Mouse (Mus musculus) left cerebral cortex, postnatal 14 days (tissue): ENCODE measurements around the gene Dnaja3. TPM values are rescaled to one million over a fixed set of nuclear protein-coding genes. Genes with fewer than 3 reads are reported as not detected.

Experiments
- DNase-seq, 2 experiments: peaks; one replicate each; pipeline ENCODE4 v3.0.0; 2021 to 2022; ENCODE audit warnings: low spot score in 2 of 2, mixed read lengths in 1 of 2
- intact Hi-C: fragments of 180-260 bp; cut with DNase I; formaldehyde crosslinking; loops from one replicate; pipeline ENCODE4 v1.15.1; 2025
- total RNA-seq, 2 experiments: library from RNA; stranded (reverse); gene quantifications; 2 replicates each; pipeline ENCODE4 v1.2.3; 2021

Gene Dnaja3
- total RNA-seq, 2 experiments from 2014 or later = 63.6 to 65.9 TPM

DNA sequence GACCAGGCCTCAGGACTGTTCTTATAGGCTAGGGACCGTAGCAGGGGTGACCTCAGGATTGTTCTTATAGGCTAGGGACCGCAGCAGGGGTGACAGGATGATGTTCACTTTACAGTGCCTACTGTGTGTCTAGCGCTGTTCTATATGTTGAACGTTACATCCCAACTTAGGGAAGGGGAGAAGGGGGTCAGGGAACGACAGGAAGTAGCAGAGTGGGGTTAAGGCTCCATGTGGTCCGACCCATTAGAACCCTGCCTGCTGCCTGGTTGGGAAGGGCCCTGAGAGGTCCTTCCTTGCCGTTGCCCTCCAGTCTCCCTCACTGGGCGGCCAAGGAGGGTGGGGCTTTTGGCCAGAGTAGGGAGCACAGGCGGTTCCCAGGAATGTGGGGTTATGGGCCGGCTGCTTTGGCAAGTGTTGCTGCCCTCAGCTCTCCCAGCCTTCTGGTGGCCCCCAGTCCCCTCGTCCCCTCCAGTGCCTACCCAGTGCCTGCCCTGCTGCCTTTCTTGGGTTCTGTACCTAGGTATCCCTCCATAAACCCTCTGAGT lies 35.4 kb upstream of the Dnaja3 start:
- intact Hi-C loops = no loop called here
- DNase-seq = no peak

DNA sequence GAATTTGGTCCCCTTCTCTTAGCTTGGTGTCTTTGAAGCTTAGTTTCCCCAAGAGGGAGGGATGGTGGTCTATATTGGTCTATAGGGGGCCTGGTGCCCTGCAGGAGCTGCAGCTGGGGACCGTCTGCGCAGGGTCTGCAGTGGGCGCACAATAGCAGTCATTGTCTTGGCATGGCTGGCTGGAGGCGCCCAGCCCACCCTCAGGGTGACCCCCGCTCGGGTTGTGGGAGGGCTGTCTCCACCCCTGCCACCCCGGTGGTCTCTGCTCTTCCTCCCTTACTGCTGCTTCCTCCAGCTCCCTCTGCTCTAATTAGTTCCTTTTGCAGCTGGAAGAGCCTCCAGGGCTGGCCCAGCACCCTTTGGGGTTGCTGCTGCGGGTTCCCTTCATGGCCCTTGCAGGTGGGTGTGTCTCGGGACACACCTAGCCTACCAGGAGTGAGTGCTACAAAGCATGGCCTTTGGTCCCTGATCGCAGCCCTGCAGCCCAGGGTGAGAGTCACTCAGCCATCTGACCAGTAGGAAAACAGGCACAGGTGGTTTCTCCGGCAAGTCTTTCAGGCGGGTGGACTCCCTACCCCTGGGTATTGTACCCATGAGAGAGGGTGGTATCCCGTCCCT lies 34.2 kb upstream of the Dnaja3 start:
- no peak for DNase-seq
- intact Hi-C loops = loop anchor here (2.0 to 5.0 kb wide), 3 partner anchors 39 to 118 kb away; no protein-coding TSS in a partner anchor

DNA sequence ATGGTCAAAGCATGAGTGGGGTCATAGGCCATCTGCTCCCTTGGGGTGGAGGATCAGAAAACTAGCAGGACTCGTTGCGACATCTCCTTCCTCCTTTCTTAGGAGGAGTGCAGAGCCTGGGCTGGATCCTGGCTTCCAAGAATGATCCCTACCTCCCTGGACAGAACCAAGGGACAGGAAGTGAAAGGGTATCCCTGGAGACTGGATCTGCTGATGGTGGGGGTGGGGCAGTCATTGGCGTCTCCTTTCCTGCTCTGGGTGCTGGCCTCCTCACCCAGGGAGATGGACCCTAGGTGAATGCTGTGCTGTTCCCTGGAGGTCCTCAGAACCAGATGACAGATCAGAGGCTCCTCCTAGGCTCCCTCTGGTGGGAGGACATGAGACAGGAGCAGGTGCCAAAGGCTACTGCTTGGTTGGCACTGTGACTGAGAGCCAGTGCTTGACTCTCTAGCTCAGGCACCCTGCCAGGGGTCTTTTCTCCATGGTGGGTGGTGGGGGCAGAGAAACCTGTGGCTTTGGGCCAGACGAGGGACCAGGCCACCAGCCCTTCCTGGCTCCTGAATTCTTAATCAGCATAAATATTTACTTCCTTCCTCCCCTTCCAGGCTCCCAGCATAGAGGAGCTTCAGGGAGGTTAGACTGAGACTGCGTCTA lies 33.2 kb upstream of the Dnaja3 start:
- intact Hi-C loops = loop anchor here (2.0 to 5.0 kb wide), 3 partner anchors 40 to 119 kb away; no protein-coding TSS in a partner anchor
- DNase-seq = peak in 1 of 2 experiments; percentile 33

GRCm38 (mm10) chr16:4607818-4608531 lies 31.8 kb upstream of the Dnaja3 start:
- intact Hi-C loops = loop anchor here (2.0 to 5.0 kb wide), 3 partner anchors 41 to 121 kb away; no protein-coding TSS in a partner anchor
- DNase-seq = peak; percentile 82 to 85

- intact Hi-C loops = loop anchor here (5.0 kb wide), 2 partner anchors 56 to 121 kb away; no protein-coding TSS in a partner anchor
- no peak for DNase-seq
Observed at GRCm38 (mm10) chr16:4608532-4609059, 31.2 kb upstream of the Dnaja3 start.

DNA sequence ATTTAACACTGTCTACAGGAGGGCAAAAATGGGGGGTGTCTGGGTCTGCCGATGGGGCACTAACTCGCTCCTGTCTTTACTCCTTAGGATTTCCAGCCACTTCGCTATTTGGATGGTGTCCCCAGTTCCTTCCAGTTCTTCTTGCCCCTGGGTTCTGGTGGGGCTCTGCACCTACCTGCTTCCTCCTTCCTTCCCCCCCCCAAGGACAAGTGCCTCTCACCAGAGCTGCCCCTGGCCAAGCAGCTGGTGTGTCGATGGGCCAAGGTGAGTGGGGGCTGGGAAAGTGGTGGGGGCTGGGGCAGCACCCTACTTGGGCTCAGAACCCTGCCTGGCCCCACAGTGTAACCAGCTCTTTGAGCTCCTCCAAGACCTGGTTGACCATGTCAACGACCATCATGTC lies 28.6 kb upstream of the Dnaja3 start:
- intact Hi-C loops = no loop called here
- DNase-seq = no peak

- intact Hi-C loops = no loop called here
- DNase-seq = no peak
Observed at GRCm38 (mm10) chr16:4611676-4612075, 28.1 kb upstream of the Dnaja3 start.

DNA sequence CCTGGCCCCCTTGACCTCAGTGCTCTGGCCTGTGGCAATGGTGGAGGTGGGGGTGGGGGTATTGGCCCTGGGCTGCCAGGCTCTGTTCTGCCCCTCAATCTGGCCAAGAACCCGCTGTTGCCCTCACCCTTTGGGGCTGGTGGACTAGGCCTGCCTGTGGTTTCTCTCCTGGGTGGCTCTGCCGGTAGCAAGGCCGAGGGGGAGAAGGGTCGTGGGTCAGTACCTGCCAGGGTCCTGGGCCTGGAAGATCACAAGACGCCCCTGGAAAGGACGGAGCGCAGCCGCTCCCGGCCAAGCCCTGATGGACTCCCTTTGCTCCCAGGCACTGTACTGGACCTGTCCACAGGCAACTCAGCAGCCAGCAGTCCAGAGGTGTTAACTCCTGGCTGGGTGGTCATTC lies 26.1 kb upstream of the Dnaja3 start:
- intact Hi-C loops = no loop called here
- DNase-seq = no peak

DNA sequence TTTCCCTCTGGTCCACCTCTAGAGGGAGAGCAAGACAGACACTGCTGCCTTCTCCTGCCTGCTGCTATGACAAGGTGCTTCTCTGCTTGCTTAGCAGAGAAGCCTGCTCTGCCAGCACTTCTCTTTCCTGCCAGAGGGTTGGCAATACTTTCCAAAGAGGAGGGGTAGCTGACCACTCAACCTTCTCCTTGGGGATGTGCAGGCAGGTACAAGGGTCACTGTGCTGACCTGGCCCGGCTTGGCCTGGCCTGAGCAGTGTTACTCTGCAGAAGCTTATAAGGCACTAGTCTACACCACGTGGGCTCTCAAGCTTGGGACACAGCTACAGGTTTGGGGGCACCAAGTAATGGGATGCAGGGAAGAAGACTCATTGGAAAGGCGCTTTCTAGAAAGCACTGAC lies 25.1 kb upstream of the Dnaja3 start:
- intact Hi-C loops = no loop called here
- DNase-seq = no peak

- no peak for DNase-seq
- intact Hi-C loops = no loop called here
Observed at GRCm38 (mm10) chr16:4615297-4615696, 24.5 kb upstream of the Dnaja3 start.

DNA sequence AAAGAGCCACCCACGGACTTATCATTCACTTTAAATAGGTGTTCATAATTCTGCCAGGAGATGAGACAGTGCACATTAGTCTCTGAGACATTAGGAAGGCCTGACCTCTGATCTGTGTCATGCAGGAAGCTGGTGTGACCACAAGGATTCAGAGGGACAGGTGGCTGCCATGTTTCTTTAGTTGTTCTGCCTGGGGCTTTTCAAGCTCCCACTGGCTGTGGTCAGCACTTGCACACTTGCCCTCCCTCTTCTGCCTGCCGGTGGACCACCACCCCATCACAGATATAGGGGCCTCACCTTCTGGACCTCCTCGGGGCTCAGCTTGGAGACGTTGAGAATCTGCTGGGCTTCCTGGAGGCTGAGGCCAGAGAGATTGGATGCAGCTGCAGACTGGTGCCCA lies 23.0 kb upstream of the Dnaja3 start:
- intact Hi-C loops = no loop called here
- DNase-seq = no peak

- no peak for DNase-seq
- intact Hi-C loops = no loop called here
Observed at GRCm38 (mm10) chr16:4624074-4624473, 15.7 kb upstream of the Dnaja3 start.

DNA sequence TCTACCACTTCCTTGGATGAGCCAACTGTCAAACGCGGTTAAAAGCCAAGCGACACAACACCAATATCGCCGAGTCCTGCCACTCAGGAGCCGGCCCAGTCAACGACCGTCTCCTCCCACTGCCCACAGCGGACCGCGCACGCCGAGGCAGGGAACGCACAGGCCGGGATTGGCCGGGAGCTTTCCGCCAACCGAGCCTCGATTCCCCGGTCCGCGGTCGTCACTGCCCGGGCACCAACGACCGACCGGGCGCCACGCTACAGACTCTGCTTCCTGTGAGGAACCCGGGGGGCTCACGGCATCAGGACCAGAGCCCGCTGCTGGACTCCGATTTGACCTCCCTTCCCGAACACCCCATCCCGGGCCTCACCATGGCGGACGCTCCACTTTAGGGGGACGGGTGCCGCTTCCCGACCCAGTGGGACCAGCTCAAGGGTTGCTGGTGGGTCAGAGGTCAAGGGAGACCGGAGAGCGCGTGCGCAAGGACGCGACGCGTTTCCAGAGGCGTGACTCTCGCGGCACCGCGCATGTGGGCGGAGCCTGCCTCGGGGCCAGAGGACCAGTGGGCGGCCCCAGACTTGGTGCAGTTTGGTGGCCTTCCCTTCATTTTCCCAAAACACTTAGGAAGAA lies 15.2 kb upstream of the Dnaja3 start, which contains the start of gene Pam16:
Pam16 (minus strand) TSS at position 508 of the 630 bp plus-strand sequence.
- intact Hi-C loops = no loop called here
- peak; percentile 93 to 95 for DNase-seq

DNA sequence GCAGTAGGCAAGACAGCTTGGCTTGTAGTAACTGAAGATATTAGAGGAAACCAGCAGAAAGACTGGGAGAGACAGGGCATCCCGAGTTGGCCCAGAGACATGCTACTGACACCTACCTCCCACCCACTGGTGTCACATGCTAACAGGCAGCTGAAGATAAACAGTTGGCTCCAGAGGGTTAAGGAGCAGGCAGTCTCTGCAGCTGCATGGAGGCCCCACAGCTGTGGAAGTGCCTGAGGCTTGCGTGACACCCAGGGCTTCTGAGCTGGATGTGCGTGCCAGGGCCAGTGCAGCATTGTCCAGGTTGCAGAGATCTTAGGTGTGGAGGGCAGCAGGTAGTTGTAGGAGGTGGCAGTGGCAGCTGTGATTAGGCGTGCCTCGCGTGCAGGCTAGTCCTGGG lies 12.7 kb upstream of the Dnaja3 start:
- intact Hi-C loops = no loop called here
- no peak for DNase-seq

DNA sequence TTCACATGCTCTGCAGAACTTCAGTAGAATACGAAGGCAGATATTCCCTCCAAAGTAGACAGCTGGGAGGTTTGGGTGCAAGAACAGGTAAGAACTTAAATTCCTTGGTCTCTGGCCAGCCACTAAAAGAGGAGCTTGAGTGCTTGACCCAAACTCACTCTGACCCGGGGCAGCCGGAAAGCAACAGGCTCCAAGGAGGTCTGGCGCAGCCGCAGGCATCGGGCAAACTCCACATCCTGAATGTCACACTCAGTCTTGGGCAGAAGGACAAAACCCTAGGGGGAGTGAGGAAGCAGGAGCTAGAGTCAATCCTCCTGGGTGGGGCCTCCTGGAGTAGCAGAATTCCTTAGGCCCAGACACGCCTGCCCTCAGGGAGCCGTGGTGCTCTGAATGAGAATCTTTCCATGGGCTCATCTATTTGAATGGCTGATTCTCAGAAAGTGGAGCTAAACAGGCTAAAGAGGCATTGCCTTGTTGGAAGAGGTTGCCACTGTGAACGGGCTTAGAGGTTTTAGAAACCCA lies 10.8 kb upstream of the Dnaja3 start:
- intact Hi-C loops = no loop called here

DNA sequence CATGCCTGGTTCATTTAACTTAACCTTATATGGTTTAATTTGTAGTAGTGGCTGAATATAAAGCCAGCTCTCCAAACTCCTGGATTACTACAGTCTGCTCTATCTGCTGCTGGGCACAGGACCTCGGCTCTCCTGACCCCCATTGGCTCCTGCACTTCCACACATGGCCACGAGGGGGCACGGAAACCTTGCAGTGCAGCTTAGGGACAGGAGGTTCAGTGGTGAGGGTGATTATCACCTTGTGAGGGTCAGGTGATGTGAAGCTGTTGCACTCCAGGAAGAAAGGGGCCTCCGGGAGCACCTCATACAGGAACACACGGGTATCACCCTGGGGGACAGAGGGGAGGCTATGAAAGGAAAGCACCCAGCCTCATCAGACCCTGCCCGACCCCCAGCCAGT lies 9.8 kb upstream of the Dnaja3 start:
- intact Hi-C loops = loop anchor here (1.0 kb wide), 1 partner anchor 37 kb away; no protein-coding TSS in a partner anchor
- peak in 1 of 2 experiments; percentile 77 for DNase-seq

More for the DNA sequence above, 10.8 kb upstream of the Dnaja3 start:
- no peak for DNase-seq

GRCm38 (mm10) chr16:4632050-4632449 lies 7.7 kb upstream of the Dnaja3 start:
- peak in 1 of 2 experiments; percentile 38 for DNase-seq
- intact Hi-C loops = no loop called here

- no peak for DNase-seq
- intact Hi-C loops = loop anchor here (1.0 kb wide), 1 partner anchor 36 kb away; no protein-coding TSS in a partner anchor
Observed at GRCm38 (mm10) chr16:4633661-4634060, 6.1 kb upstream of the Dnaja3 start.

GRCm38 (mm10) chr16:4634681-4635080 lies 5.1 kb upstream of the Dnaja3 start:
- no peak for DNase-seq
- intact Hi-C loops = no loop called here
